Mouse (Mus musculus) forebrain, postnatal 0 days (tissue): Measurements from ENCODE around the gene Lyve1. TPM values are rescaled to one million over a fixed set of nuclear protein-coding genes. Genes with fewer than 3 reads are reported as not detected.

Experiments
- ATAC-seq: fragments of 200-750 bp; cut with Nextera tagmentation; 2 replicates; pipeline ENCODE4 v1.8.0; 2017; ENCODE audit warnings: mild to moderate bottlenecking, moderate library complexity
- DNase-seq: peaks from one replicate; pipeline ENCODE4 v3.0.0-alpha.2; 2015
- H3K27ac ChIP-seq: fragments of 300-500 bp; sonication (generic); 2 replicates; pipeline ENCODE4 v1.5.1; 2014; ENCODE audit warnings: low read depth, mild to moderate bottlenecking, antibody characterized with exemption, low read length, moderate library complexity, mixed read lengths
- H3K27me3 ChIP-seq: fragments of 300-500 bp; sonication (generic); 2 replicates; pipeline ENCODE4 v1.6.1; 2014; ENCODE audit warnings: mild to moderate bottlenecking, low read length, mixed read lengths; ENCODE audit not compliant: insufficient read depth
- H3K36me3 ChIP-seq: fragments of 300-500 bp; sonication (generic); 2 replicates; pipeline ENCODE4 v1.6.1; 2014; ENCODE audit warnings: mild to moderate bottlenecking, moderate library complexity; ENCODE audit not compliant: insufficient read depth
- H3K4me1 ChIP-seq: fragments of 300-500 bp; sonication (generic); 2 replicates; pipeline ENCODE4 v1.6.1; 2014; ENCODE audit warnings: antibody characterized with exemption; ENCODE audit not compliant: insufficient read depth
- H3K4me2 ChIP-seq: fragments of 300-500 bp; sonication (generic); 2 replicates; pipeline ENCODE4 v1.6.1; 2014; ENCODE audit warnings: low read depth, mild to moderate bottlenecking, moderate library complexity
- H3K4me3 ChIP-seq: fragments of 300-500 bp; sonication (generic); 2 replicates; pipeline ENCODE4 v1.5.1; 2014; ENCODE audit warnings: low read depth, low read length, mixed read lengths
- H3K9ac ChIP-seq: fragments of 300-500 bp; sonication (generic); 2 replicates; pipeline ENCODE4 v1.6.1; 2014; ENCODE audit warnings: mild to moderate bottlenecking
- H3K9me3 ChIP-seq: fragments of 300-500 bp; sonication (generic); 2 replicates; pipeline ENCODE4 v1.6.1; 2016; ENCODE audit warnings: low read length
- CTCF ChIP-seq: sonication (generic); IDR thresholded peaks from 2 replicates; pipeline ENCODE4 v1.5.1; 2016; ENCODE audit warnings: antibody characterized with exemption, control low read depth, low read depth
- WGBS: fragments of 180-500 bp; shearing (Covaris S2); extraction: QIAGEN DNeasy Blood & Tissue Kit; methylation state at CpG from one replicate; pipeline ENCODE4 v1.1.7; 2014; 5-methylcytosine and 5-hydroxymethylcytosine counted together
- polyA plus RNA-seq: library from polyadenylated mRNA; unstranded; fragments of >200 nt; fragmentation: Nextera tagmentation; extraction: Ambion mirVana; gene quantifications from 2 replicates; pipeline ENCODE4 v1.2.1, GENCODE M21; 2015
- total RNA-seq: library from RNA; depleted of rRNA; stranded (reverse); fragments of >200 nt; gene quantifications from 2 replicates; pipeline ENCODE4 v1.2.3, GENCODE M21; 2014

The Lyve1 gene
- total and polyA plus RNA-seq, 2 experiments from 2014 or later: 5.8 to 8.4 TPM

GRCm38 (mm10) chr7:110867116-110867515, 4.1 kb upstream of the Lyve1 start:
- DNase-seq (no peak), ATAC-seq (no peak)
- no peaks in the 10 kb centered on the region for H3K9me3 ChIP-seq
- WGBS: 94% methylated on average over 6 of the region's 6 CpGs
- no peak overlapping the region for H3K27ac ChIP-seq
- H3K4me3 ChIP-seq: no peak overlapping the region
- no peaks in the 10 kb centered on the region for H3K27me3 ChIP-seq
- H3K36me3 ChIP-seq: no peaks in the 10 kb centered on the region
- H3K4me1 ChIP-seq: no peaks in the 10 kb centered on the region
- H3K4me2 ChIP-seq: no peak overlapping the region
- no peak for TF ChIP-seq CTCF
- H3K9ac ChIP-seq: no peak overlapping the region

- Histone ChIP-seq H3K4me2 (no peak overlapping the region), H3K27ac (no peak overlapping the region), H3K27me3 (no peaks in the 10 kb centered on the region), H3K36me3 (no peaks in the 10 kb centered on the region), H3K4me1 (no peaks in the 10 kb centered on the region), H3K9ac (no peak overlapping the region), H3K9me3 (no peaks in the 10 kb centered on the region), H3K4me3 (no peak overlapping the region)
- TF ChIP-seq CTCF: no peak
- 93% methylated on average over 3 of the region's 3 CpGs for WGBS
- no peak for DNase-seq
- ATAC-seq: no peak
These were observed 3.0 kb upstream of the Lyve1 start for GRCm38 (mm10) chr7:110866021-110866420.

- H3K27ac ChIP-seq: no peak overlapping the region
- no peaks in the 10 kb centered on the region for H3K4me1 ChIP-seq
- DNase-seq: no peak
- H3K9me3 ChIP-seq: no peaks in the 10 kb centered on the region
- no peak for TF ChIP-seq CTCF
- no peaks in the 10 kb centered on the region for H3K27me3 ChIP-seq
- H3K36me3 ChIP-seq: no peaks in the 10 kb centered on the region
- ATAC-seq: no peak
- H3K9ac ChIP-seq: no peak overlapping the region
- 92% methylated on average over 6 of the region's 6 CpGs for WGBS
- H3K4me3 ChIP-seq: no peak overlapping the region
- H3K4me2 ChIP-seq: no peak overlapping the region
These were observed 2.5 kb upstream of the Lyve1 start for GRCm38 (mm10) chr7:110865570-110865969.

GRCm38 (mm10) chr7:110865038-110865437, 2.0 kb upstream of the Lyve1 start:
- ATAC-seq: no peak
- Histone ChIP-seq H3K4me2 (no peak overlapping the region), H3K27me3 (no peaks in the 10 kb centered on the region), H3K36me3 (no peaks in the 10 kb centered on the region), H3K4me3 (no peak overlapping the region), H3K27ac (no peak overlapping the region), H3K9ac (no peak overlapping the region), H3K9me3 (no peaks in the 10 kb centered on the region), H3K4me1 (no peaks in the 10 kb centered on the region)
- WGBS: 37% methylated on average over 10 of the region's 10 CpGs
- TF ChIP-seq CTCF: no peak
- no peak for DNase-seq

- Histone ChIP-seq H3K4me3 (no peak overlapping the region), H3K36me3 (no peaks in the 10 kb centered on the region), H3K27me3 (no peaks in the 10 kb centered on the region), H3K9ac (no peak overlapping the region), H3K4me2 (no peak overlapping the region), H3K4me1 (peaks cover under 1% of the 10 kb centered on the region; the same call in 1 of the 2 replicates), H3K27ac (no peak overlapping the region), H3K9me3 (no peaks in the 10 kb centered on the region)
- no peak for TF ChIP-seq CTCF
- WGBS: 80% methylated on average over 5 of the region's 5 CpGs
- ATAC-seq: no peak
- DNase-seq: no peak
These were observed 2.9 kb downstream of the Lyve1 start for GRCm38 (mm10) chr7:110860129-110860528.

- H3K4me2 ChIP-seq: no peak overlapping the region
- H3K36me3 ChIP-seq: no peaks in the 10 kb centered on the region
- H3K9me3 ChIP-seq: no peaks in the 10 kb centered on the region
- no peak overlapping the region for H3K4me3 ChIP-seq
- no peaks in the 10 kb centered on the region for H3K27me3 ChIP-seq
- WGBS: 73% methylated on average over 1 of the region's 1 CpGs
- peaks cover 13% of the 10 kb centered on the region; the same call in 1 of the 2 replicates for H3K4me1 ChIP-seq
- H3K9ac ChIP-seq: no peak overlapping the region
- ATAC-seq (no peak), DNase-seq (no peak)
- no peak overlapping the region for H3K27ac ChIP-seq
- no peak for TF ChIP-seq CTCF
These were observed 7.4 kb downstream of the Lyve1 start for GRCm38 (mm10) chr7:110855604-110856003.

GRCm38 (mm10) chr7:110854927-110855546, 8.0 kb downstream of the Lyve1 start:
- H3K4me2 ChIP-seq: no peak overlapping the region
- no peak overlapping the region for H3K9ac ChIP-seq
- H3K36me3 ChIP-seq: no peaks in the 10 kb centered on the region
- H3K4me3 ChIP-seq: no peak overlapping the region
- DNase-seq (peak; percentile 40), ATAC-seq (peak; percentile 59)
- H3K9me3 ChIP-seq: no peaks in the 10 kb centered on the region
- no peak overlapping the region for H3K27ac ChIP-seq
- peaks cover 13% of the 10 kb centered on the region; the same call in 1 of the 2 replicates for H3K4me1 ChIP-seq
- H3K27me3 ChIP-seq: no peaks in the 10 kb centered on the region
- WGBS: 65% methylated on average over 8 of the region's 8 CpGs
- no peak for TF ChIP-seq CTCF
